Mouse (Mus musculus) frontal cortex, postnatal 36 days (tissue): Measurements from ENCODE around the gene Rassf7.
"Not testable (repeated sequence)": the region's sequence is repeated elsewhere in the genome, so short reads cannot be mapped to it uniquely, and the experiment has no call there.

Experiments used
- DNase-seq, 2 experiments: peaks; one replicate each; pipeline ENCODE4 v3.0.0; 2022; ENCODE audit warnings: low spot score in 2 of 2

The Rassf7 gene

DNA sequence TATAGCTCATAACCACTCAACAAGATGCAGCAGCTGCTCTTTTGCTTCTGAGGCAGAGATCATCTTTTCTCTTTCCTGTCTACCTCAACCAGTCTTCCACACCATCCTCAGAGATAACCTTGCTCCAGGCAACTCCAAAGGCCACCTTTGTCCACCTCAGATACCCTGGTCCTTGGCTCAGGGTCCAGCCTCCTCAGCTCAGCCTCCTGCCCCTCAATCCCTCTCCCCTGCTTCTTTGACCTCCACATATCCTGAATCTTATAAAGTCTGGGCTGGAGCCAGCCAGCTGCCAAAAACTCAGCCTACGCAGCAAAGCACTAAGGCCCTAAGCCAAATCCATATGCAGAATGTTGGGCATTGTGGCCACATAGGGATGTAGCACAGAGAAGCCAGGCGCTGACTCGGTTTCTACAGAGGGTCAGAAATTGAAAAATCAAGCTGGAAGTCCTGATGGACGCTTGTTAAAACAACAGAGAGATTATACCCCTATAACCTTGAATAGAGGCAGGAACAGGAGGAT lies 7.1 kb downstream of the Rassf7 start:
- no peak for DNase-seq

GRCm38 (mm10) chr7:141226535-141226934 lies 10.9 kb downstream of the Rassf7 start:
- no peak for DNase-seq

DNA sequence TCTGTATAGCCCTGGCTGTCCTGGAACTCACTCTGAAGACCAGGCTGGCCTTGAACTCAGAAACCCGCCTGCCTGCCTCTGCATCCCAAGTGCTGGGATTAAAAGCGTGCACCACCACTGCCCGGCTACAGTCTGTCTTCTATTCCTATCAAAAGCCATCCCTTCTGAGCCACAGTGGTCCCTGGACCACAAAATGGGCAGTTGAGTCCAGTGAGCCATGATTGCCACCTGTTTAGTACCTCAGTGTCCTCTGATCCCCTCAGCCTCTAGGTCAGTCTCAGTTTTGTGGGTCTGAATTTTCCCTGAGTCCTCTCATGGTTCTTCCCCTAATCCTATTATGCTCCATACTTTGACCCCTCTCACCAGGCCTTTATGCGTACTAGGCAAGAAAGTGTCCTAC lies 12.1 kb downstream of the Rassf7 start:
- no peak for DNase-seq

DNA sequence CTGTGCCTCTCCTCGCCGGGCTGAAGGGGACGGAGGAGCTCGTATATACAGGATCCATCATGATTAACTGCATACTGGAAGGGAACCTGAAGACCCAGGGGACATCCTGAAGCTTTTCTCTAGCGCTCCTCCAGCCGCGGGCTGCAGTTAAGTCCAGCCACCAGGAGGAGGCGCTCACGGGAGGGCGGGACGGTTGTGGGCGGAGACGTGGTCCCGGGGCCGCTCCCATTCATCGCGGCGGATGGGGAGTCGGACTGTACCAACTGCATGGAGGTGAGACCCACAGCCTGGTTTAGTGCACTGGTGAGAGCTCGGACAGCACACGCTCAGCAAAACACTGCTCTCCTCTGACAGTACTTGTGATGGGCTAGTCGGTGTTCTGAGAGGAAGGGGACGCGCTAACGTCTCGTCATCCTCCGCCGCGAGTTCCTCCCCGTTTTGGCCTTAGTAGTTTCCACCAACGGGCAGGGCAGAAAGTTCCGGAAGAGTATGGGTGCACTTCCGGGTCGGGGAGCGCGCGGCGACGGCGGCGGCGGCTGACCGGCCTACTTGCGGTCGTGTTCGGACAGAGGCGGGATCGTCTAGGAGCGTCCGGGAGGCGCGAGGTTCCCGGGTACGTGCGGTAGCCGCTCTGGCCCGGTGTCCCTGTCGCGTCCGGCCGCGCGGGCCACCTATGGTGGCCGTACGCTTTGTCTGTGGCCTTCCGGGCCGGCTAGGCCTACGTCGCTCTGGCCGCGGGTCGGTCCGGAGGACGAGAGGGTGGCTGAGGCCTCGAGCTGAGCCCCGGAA lies 12.8 kb downstream of the Rassf7 start, which contains the start of gene Phrf1:
Gene Phrf1 (plus strand): TSS at position 506 of the 789 bp plus-strand sequence.
- DNase-seq = peak; percentile 91 to 95

- no peak for DNase-seq
Observed at GRCm38 (mm10) chr7:141229702-141230101, 14.0 kb downstream of the Rassf7 start.

DNA sequence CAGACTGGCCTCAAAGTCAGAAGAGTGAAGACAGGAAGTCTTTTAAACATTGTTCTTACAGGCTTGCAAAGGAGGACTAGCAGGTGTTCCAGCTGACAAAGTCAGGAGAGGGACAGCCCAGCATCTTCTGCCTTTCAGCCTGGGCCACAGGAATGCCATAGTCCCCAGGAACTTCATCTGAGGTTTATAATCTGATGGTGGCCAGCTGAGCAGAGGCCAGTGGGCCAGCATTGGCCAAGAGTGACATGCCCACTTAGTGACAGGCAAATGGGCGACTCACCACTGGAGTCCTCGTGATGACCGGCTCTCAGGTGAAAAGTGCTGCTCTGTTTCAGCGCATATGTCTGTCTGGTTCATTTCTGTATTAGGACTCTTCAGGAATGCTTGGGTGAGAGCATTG lies 14.9 kb downstream of the Rassf7 start:
- no peak for DNase-seq

GRCm38 (mm10) chr7:141231111-141231510 lies 15.5 kb downstream of the Rassf7 start:
- no peak for DNase-seq

GRCm38 (mm10) chr7:141231551-141231950 lies 15.9 kb downstream of the Rassf7 start:
- no peak for DNase-seq

GRCm38 (mm10) chr7:141250486-141250885 lies 34.8 kb downstream of the Rassf7 start:
- DNase-seq = not testable (repeated sequence)

- no peak for DNase-seq
Observed at GRCm38 (mm10) chr7:141256159-141256558, 40.5 kb downstream of the Rassf7 start.

- DNase-seq = no peak
Observed at GRCm38 (mm10) chr7:141261480-141261879, 45.8 kb downstream of the Rassf7 start.

DNA sequence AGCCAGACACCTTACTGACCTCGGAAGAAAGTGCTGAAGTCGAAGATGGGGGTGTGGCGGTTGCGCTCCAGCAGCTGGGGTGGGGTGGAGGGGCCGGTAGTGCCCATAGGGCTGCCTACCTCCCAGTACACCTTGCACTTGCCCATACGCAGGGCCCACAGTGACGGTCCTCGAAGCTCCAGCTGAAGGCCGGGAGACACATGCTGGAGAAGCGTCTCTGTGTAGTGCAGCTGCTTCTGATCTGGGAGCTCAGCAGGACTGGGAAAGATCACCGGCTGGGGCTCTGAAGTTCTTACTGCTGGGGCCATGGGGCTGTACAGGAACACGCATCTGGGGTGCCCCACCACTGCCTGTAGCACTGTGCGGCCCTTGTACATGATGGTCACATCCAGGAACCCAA lies 48.0 kb downstream of the Rassf7 start:
- no peak for DNase-seq

DNA sequence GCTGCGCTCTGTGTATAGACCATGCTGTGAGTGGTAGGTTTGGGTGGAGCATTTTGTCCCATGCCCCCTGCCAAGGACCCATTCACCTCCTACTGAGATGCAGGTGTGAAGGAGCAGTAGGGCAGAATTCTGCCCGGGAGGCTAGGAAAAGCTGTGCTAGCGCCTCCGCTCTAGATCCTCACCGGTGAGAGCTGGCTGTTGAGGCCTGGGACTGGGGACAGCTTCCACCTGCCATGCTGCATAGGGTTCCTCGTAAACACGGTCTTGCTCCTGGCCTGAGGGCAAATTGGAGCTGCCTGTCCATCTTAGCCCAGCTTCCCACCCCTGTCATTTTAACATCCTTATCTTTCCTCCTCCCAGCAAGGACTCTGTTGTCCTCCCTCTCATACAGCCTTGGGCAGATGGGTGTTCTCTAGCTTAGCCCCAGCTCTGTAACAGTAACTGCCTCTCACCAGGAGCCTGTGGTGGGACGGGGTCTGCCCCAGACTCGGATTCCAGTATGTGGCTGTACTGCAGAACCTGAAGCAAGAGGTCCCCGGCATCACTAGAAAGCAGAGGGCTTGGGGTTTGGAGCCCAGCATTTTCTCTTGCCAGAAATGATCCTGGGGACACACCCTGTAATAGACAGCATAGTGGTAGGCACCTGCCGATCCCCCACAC lies 48.5 kb downstream of the Rassf7 start:
- DNase-seq = no peak

- no peak for DNase-seq
Observed at GRCm38 (mm10) chr7:141264761-141265410, 49.2 kb downstream of the Rassf7 start.

DNA sequence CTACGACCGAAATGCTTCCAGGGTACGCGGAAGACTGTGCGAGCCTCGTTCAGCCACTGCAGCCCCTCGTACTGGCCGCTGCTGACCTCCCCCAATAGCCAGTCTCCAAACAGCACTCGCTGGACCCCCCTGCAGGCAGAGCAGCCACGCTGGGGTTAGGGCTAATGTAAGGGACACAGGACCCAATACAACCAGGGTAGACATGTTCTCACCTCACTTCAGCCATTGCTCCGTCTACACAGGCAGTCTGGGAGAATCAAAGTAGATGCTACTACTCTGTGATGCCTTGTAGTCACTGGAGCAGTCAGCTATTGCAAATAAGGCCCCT lies 49.7 kb downstream of the Rassf7 start:
- no peak for DNase-seq

DNA sequence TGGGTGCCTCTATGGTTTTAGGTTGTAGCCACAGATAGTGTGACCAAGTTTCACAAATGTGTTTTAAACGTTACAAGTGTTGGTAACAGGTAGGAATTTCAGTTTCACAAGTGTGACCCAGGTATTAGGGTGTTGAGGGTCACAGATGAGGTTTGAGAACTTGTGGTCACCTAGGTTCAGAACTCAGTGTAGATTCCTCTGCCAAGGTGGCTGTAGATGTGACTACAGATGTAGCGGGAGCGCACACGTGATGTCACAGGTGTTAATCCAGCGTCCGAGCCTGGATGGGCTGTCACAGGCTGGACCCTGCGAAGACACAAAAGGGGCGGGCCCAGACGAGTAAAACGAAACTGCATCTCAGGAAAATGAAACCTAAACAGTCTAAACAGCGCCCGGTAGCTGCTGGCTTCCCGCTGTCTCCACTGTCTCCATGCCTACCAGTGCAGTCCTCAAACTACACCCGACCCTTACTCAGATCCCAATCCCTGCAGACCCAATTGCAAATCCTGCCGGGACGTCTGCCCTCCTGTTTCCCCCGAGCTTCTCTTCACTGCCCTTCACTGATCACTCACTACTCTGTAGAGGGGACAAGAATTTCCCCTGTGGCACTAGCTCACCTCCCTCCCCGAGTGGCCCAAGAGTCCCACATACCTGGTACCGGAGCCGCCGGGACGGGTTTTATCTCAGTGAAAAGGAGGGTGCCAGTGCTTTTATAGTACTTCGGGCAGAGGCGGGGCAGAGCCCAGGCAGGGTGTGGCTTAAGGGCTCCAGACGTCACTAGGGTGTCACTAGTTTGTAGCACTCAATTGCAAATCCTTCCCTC lies 50.3 kb downstream of the Rassf7 start, which contains the start of gene Irf7:
Gene Irf7 (minus strand): TSS at position 743 of the 823 bp plus-strand sequence.
- peak in 1 of 2 experiments; percentile 23 for DNase-seq
